ENCODE assay signal across 10 mouse cellular contexts in genomic region chr6:41761702-41762369, GRCm38 (mm10). TPM values are rescaled to one million over a fixed set of nuclear protein-coding genes. Genes with fewer than 3 reads are reported as not detected.
DNase-seq lines count a peak whose midpoint lies in the region; ATAC-seq and TF ChIP-seq lines count a peak whose summit lies in the region.
"Had no signal": no experiment of that assay in that cellular context is flagged by ENCODE, and none has a peak within 500 bp of the region (broad histone marks: within the 10 kb centered on the region; RNA-seq: fewer than 3 reads in every experiment).

No protein-coding gene starts in this region.

- ATAC-seq in limb, embryonic 12.5 days (ENCODE audit: insufficient number of reproducible peaks, insufficient read depth, low FRiP score, low TSS enrichment, low read depth): peak; percentile 81
- ATAC-seq in midbrain, embryonic 15.5 days (replicated peaks): peak; percentile 97

- WGBS in kidney, adult 2 months: 2% methylated on average over 1 of the region's 1 CpGs
- 6% methylated on average over 1 of the region's 1 CpGs for WGBS in limb, embryonic 12.5 days
- 7% methylated on average over 1 of the region's 1 CpGs for WGBS in midbrain, embryonic 15.5 days

- peak; percentile 40 for DNase-seq in CD4-positive helper T cell, adult 2 months (ENCODE audit: low read depth, low spot score)
- DNase-seq in R1 (ENCODE audit: low read depth, low spot score): peak; percentile 54
- peak; percentile 84 to 85 for DNase-seq in cerebellum, postnatal 14 days
- peak; percentile 5 to 8 for DNase-seq in gastrocnemius, adult 8-10 months (ENCODE audit: low spot score in 2 of 2)
- DNase-seq in kidney, adult 2 months: peak; percentile 67
- peak; percentile 35 for DNase-seq in thymus, postnatal 25 days

- peak; percentile 77 for TF ChIP-seq CTCF in kidney, adult 2 months (conservative IDR thresholded peaks at IDR 0.05; ENCODE audit: insufficient read depth, insufficient read length, low read depth, low read length)

- no peaks in the 10 kb centered on the region for H3K36me3 ChIP-seq in kidney, adult 2 months (ENCODE audit: control insufficient read depth, insufficient read depth, low read length)
- no peaks in the 10 kb centered on the region for H3K36me3 ChIP-seq in limb, embryonic 12.5 days
- no peaks in the 10 kb centered on the region for H3K36me3 ChIP-seq in midbrain, embryonic 15.5 days (replicated peaks)

- no peak for TF ChIP-seq POLR2A in kidney, adult 2 months (IDR thresholded peaks at IDR 0.05; ENCODE audit: low read depth, low read length)

- no peaks in the 10 kb centered on the region for H3K27me3 ChIP-seq in kidney, adult 2 months (replicated peaks; ENCODE audit: control insufficient read depth, insufficient read depth, low read length)
- H3K27me3 ChIP-seq in limb, embryonic 12.5 days: no peaks in the 10 kb centered on the region
- H3K27me3 ChIP-seq in midbrain, embryonic 15.5 days (replicated peaks): no peaks in the 10 kb centered on the region

- no peak overlapping the region for H3K4me3 ChIP-seq in kidney, adult 2 months (ENCODE audit: insufficient read depth, low read depth, low read length)
- H3K4me3 ChIP-seq in limb, embryonic 12.5 days (replicated peaks): no peak overlapping the region
- H3K4me3 ChIP-seq in midbrain, embryonic 15.5 days: no peak overlapping the region

- H3K9me3 ChIP-seq in limb, embryonic 12.5 days: no peaks in the 10 kb centered on the region
- no peaks in the 10 kb centered on the region for H3K9me3 ChIP-seq in midbrain, embryonic 15.5 days

- H3K9ac ChIP-seq in limb, embryonic 12.5 days (replicated peaks): no peak overlapping the region
- no peak overlapping the region for H3K9ac ChIP-seq in midbrain, embryonic 15.5 days

- H3K4me2 ChIP-seq in limb, embryonic 12.5 days: no peak overlapping the region
- H3K4me2 ChIP-seq in midbrain, embryonic 15.5 days: no peak overlapping the region

- H3K27ac ChIP-seq in kidney, adult 2 months (ENCODE audit: insufficient read depth, low read depth, low read length): no peak overlapping the region
- H3K27ac ChIP-seq in limb, embryonic 12.5 days: no peak overlapping the region
- H3K27ac ChIP-seq in midbrain, embryonic 15.5 days: no peak overlapping the region

- H3K4me1 ChIP-seq in kidney, adult 2 months (ENCODE audit: control insufficient read depth, insufficient read depth, low read length): no peaks in the 10 kb centered on the region
- no peaks in the 10 kb centered on the region for H3K4me1 ChIP-seq in limb, embryonic 12.5 days (replicated peaks)
- H3K4me1 ChIP-seq in midbrain, embryonic 15.5 days: no peaks in the 10 kb centered on the region

RNA-seq across cellular contexts. Expression of gene Olfr459, which starts 13.1 kb away (rescaled TPM):
- total RNA-seq in gastrocnemius, adult 8-10 months (2022): not detected
- polyA plus RNA-seq in kidney, adult 2 months (2012; rRNA removed): not detected in 2 replicates
- not detected in 2 replicates for polyA plus RNA-seq in limb, embryonic 12.5 days (2016; fragmentation: Nextera tagmentation; extraction: Ambion mirVana)
- polyA plus RNA-seq in midbrain, embryonic 15.5 days (2015; fragmentation: Nextera tagmentation; extraction: Ambion mirVana): not detected in 2 replicates
- total RNA-seq: gastrocnemius, postnatal 36 days had no signal
- polyA plus RNA-seq: testis, adult 2 months had no signal

RNA-seq across cellular contexts. Expression of gene Kel, which starts 57.7 kb away (rescaled TPM):
- not detected for total RNA-seq in gastrocnemius, adult 8-10 months (2022)
- polyA plus RNA-seq in kidney, adult 2 months (2012; rRNA removed): 0.04 and 0.13 TPM in 2 replicates
- 5.7 and 7.8 TPM in 2 replicates for polyA plus RNA-seq in limb, embryonic 12.5 days (2016; fragmentation: Nextera tagmentation; extraction: Ambion mirVana)
- 0.21 and 0.75 TPM in 2 replicates for polyA plus RNA-seq in midbrain, embryonic 15.5 days (2015; fragmentation: Nextera tagmentation; extraction: Ambion mirVana)
- total RNA-seq: gastrocnemius, postnatal 36 days had no signal

Comparison
In these comparisons a context has a peak if more than half of its experiments do, and no peak if none do; other contexts are left out.
1. DNase-seq: peak in every context shown above with its lines; median percentile 84 in cerebellum, postnatal 14 days; 67 in kidney, adult 2 months; 54 in R1; 40 in CD4-positive helper T cell, adult 2 months; 35 in thymus, postnatal 25 days; 6 in gastrocnemius, adult 8-10 months.